Mouse (Mus musculus) ES-Bruce4 (cell line): ENCODE results near the gene Mmab.

ENCODE experiments used
- EP300 ChIP-seq: IDR thresholded peaks from 2 replicates; pipeline ENCODE4 v1.6.1; 2011; ENCODE audit warnings: low read depth, low read length; ENCODE audit not compliant: insufficient read depth
- POLR2A ChIP-seq: IDR thresholded peaks from one replicate; pipeline ENCODE4 v1.8.1; 2011; ENCODE audit warnings: low read length; ENCODE audit not compliant: insufficient read depth

DNA sequence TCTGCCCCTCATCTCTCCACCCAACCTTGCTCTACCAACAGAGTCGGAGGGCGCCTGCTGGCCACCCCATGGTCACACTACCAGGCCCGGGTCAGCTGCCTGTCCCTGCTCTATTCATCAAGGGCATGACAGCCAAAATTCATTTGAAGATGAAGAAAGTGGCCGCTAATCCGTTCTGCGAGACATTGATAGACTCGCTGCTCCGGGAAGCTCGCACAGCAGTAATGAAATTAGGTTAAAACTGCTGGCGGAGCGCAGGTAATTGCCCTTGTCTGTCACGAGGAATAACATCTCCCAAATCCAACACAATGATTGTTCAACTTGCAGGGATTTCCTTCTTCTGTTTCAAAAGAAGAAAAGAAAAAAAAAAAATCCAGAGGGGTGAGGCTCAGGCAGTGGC is 34.4 kb upstream of the Mmab start:
- TF ChIP-seq EP300 (no peak), POLR2A (no peak)
